Mouse (Mus musculus): ENCODE results near the gene Ngly1.

Ngly1 gene

DNA sequence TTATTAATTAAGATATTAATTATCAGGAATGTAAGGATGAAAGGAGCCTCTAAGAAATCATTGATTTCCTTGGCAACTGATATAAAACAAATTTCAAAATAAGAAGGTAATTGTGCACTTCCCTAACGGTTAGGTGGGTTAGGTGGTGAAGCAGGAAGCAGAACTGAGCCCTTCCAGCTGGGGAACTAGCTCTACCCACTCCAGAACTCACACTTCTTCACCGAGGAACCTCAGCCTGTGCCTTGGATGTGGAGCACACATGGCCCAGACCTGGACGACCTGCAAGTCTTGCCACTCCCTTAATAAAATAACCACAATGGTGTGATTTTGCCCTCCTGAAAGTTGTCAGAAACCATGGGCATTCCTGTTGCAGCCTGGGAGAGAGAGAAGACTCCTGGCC lies 80.7 kb downstream of the Ngly1 start:
- no peak for DNase-seq (ENCODE audit: low read depth, low spot score)

DNA sequence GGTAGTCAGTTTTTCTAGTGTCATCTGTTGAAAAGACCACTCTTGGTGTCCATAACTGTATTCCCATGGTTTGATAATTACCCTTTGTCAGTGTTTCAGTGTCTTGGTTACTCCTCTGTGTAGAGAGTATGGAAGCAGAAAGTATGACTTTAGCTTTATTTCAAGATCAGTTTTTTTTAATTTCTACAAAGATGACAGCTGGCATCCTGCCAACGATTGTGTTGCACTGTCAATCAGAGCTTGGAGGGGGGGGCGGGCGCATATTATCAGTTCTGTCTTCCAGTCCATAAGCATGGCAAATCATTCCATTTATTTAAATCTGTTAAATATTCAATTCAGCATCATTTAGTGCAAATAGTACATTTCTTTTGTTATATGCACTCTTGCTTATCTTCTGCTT lies 85.2 kb downstream of the Ngly1 start:
- DNase-seq (ENCODE audit: low read depth, low spot score) = no peak

DNA sequence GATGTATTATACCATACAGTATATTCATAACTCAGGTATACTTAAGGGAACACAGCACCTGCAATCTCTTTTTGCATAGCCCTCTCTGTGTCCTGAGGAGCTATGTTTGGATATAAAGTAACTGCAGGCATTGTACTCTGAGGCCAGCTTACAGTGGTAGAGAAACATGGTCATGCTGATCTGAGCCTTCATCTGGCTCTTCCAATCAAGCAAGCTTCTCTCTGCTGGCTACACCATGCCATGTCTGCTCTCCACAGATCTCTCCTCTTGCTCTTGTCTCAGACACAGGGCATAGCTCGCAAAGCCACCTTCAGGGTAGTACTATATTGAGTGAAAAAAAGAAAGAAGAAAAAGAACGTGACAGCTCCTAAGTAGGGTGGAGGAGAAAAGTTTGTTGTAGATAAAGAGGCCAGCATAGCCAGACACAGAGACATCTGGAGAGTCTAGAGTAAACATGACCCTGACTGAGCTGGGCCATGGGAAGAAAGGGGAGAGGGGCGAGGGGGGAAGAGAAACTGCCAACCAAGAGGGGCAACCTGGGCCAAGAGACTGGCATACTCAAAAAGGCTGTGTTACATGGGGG lies 86.8 kb downstream of the Ngly1 start:
- no peak for DNase-seq (ENCODE audit: low read depth, low spot score)

DNA sequence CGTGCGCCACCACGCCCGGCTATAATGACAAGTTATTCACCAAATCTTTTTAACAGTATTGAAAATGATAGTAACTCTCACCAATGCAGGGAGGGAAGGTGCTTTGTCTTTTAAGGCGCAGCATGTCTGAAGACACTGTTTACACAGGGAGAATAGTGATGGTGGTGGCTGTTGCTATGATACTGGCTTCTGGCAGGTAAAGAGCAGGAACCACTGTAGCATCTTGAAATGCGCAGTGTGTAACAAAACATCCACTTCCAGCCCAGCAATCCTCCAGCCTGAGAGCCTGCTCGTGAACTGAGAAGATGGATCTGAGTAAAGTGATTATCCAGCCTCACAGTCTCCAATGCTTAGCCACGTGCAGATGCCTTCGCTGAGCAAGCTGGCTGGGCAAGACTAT lies 98.4 kb downstream of the Ngly1 start:
- no peak for DNase-seq (ENCODE audit: low read depth, low spot score)

DNA sequence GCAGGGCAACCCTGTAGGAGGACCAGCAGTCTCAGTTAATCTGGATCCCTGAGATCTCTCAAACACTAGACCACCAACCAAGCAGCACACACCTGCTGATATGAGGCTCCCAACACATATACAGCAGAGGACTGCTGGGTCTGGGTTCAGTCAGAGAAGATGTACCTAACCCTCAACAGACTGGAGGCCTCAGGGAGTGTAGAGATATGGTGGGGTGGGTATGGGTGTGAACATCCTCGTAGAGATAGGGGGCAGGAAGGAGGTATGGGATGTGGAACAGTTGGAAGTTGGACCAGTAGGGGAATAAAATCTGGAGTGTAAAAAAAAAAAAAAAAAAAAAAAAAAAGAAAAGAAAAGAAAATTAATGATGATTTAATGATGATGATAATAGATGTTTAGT lies 110.6 kb downstream of the Ngly1 start:
- no peak for DNase-seq (ENCODE audit: low read depth, low spot score)

Measured in R1 (cell line).